14 mouse cellular contexts compared by ENCODE assay signal in the genomic region with DNA sequence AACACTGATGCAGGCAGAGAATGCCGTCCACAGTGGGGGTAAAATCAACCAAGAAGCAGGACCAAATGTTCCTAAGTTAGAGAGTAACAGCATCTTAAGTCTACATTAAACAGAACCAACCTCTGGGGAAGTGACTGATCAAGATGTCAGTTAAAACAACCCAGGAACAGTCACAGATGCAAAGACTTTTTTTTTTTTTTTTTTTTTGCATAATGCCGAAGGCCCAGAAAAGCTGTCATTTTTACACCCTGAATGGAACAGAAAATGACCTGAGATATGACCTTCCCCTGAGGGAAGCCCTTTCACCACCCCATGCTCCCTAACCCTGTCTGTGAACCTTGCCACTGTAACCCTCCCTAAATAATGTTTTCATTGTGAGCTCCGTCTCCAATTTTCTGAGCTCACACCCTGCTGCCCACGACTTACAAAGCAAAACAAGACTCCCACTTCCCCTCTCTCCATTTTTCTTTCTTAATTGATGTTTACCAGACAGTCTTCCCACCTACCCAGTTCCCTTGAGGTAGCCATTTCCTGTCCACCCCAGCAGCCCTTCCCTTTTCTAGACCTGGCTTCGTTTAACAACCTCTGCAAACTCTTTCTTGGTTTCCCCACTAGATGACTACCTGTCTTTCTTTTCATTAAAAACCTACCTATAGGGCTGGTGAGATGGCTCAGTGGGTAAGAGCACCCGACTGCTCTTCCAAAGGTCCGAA. TPM values are rescaled to one million over a fixed set of nuclear protein-coding genes. Genes with fewer than 3 reads are reported as not detected.
A peak's percentile ranks its signal among the peaks of the same experiment; 100 is the strongest.
DNase-seq lines count a peak whose midpoint lies in the region.
"Had no signal": no experiment of that assay in that cellular context is flagged by ENCODE, and none has a peak within 500 bp of the region (broad histone marks: within the 10 kb centered on the region; RNA-seq: fewer than 3 reads in every experiment).

No protein-coding gene starts in this region.

- DNase-seq in heart, adult 11 months, result peak; percentile 80
- DNase-seq in heart, adult 8-10 months (ENCODE audit: low spot score), result no peak
- DNase-seq in spleen, postnatal 36 days (ENCODE audit: low spot score in 2 of 2), result peak; percentile 12 to 16
- DNase-seq in spleen, postnatal 14 days (ENCODE audit: low spot score in 2 of 2), result no peak
- peak; percentile 32 for DNase-seq in embryo, embryonic 9.5 days (ENCODE audit: extremely low spot score)
- peak; percentile 37 for DNase-seq in mesoderm, embryonic 11.5 days (ENCODE audit: low read depth, low spot score)
- no peak for DNase-seq in layer of hippocampus, postnatal 14 days (ENCODE audit: low spot score in 2 of 2)
- no peak for DNase-seq in gastrocnemius, postnatal 10 days
- DNase-seq: adrenal gland, adult 8-10 months; adrenal gland, postnatal 36 days; cerebellum, adult 2 months; cerebellum, postnatal 14 days; heart, postnatal 36 days; kidney, adult 11 months had no signal

RNA-seq across cellular contexts. Expression of gene Ypel5, which starts 26.2 kb away (rescaled TPM):
- 10 to 100 TPM; 36.9 to 46.5 (median 44.0) TPM for total RNA-seq in heart, adult 8-10 months (2022)
- total RNA-seq in layer of hippocampus, postnatal 14 days (2021), result 10 to 100 TPM; 62.9 to 66.0 TPM
- total RNA-seq in gastrocnemius, postnatal 10 days (2021), result 10 to 100 TPM; 30.6 to 32.5 TPM

Comparison
In these comparisons a context has a peak if more than half of its experiments do, and no peak if none do; other contexts are left out.
1. DNase-seq: peak in heart, adult 11 months (single experiment), spleen, postnatal 36 days (2 of 2), embryo, embryonic 9.5 days (single experiment) and mesoderm, embryonic 11.5 days (single experiment); none in heart, adult 8-10 months (single experiment), spleen, postnatal 14 days (0 of 2), layer of hippocampus, postnatal 14 days (0 of 2) and gastrocnemius, postnatal 10 days (single experiment).